Mouse (Mus musculus) spleen, adult 2 months (tissue): ENCODE results near the gene Cct5. TPM values are rescaled to one million over a fixed set of nuclear protein-coding genes. Genes with fewer than 3 reads are reported as not detected.

Experiments used
- DNase-seq, 2 experiments: peaks; one replicate each; pipeline versions ENCODE4 v3.0.0 to v3.0.0-alpha.2; 2012 to 2021; ENCODE audit warnings: low spot score in 2 of 2, low read depth in 1 of 2
- H3K27ac ChIP-seq: fragments of 200-500 bp; 2 replicates; pipeline ENCODE4 v1.5.1; 2012; ENCODE audit warnings: low read length, inconsistent platforms; ENCODE audit not compliant: insufficient read depth
- H3K27me3 ChIP-seq: fragments of 200-500 bp; 2 replicates; pipeline ENCODE4 v1.6.1; 2012; ENCODE audit warnings: mild to moderate bottlenecking, moderate library complexity, low read length, inconsistent platforms; ENCODE audit not compliant: control insufficient read depth, insufficient read depth
- H3K36me3 ChIP-seq: fragments of 200-500 bp; 2 replicates; pipeline ENCODE4 v1.6.1; 2012; ENCODE audit warnings: mild to moderate bottlenecking, low read length, inconsistent platforms; ENCODE audit not compliant: control insufficient read depth, insufficient read depth
- H3K4me1 ChIP-seq: fragments of 200-500 bp; 2 replicates; pipeline ENCODE4 v1.6.1; 2011; ENCODE audit warnings: inconsistent platforms; ENCODE audit not compliant: control insufficient read depth, insufficient read depth, insufficient read length
- H3K4me3 ChIP-seq: fragments of 200-500 bp; 2 replicates; pipeline ENCODE4 v1.5.1; 2011; ENCODE audit warnings: mild to moderate bottlenecking, inconsistent platforms; ENCODE audit not compliant: insufficient read depth, insufficient read length; ENCODE audit errors: extremely low read depth
- CTCF ChIP-seq: fragments of 200-500 bp; IDR thresholded peaks from 2 replicates; pipeline ENCODE4 v1.5.1; 2011; ENCODE audit warnings: mild to moderate bottlenecking, inconsistent platforms; ENCODE audit not compliant: insufficient read depth, insufficient read length, insufficient replicate concordance; ENCODE audit errors: extremely low read depth
- POLR2A ChIP-seq: fragments of 200-500 bp; IDR thresholded peaks from 2 replicates; pipeline ENCODE4 v1.6.1; 2011; ENCODE audit warnings: low read depth, low read length, inconsistent platforms
- WGBS: fragments of 180-500 bp; shearing (Covaris S2); methylation state at CpG from one replicate; pipeline ENCODE4 v1.1.7; 2018; 5-methylcytosine and 5-hydroxymethylcytosine counted together
- polyA plus RNA-seq: library from polyadenylated mRNA; depleted of rRNA; stranded (reverse); fragments of >200 nt; gene quantifications from 2 replicates; pipeline ENCODE4 v1.2.3, GENCODE M21; 2012

Cct5 gene
- polyA plus RNA-seq, 1 experiment: 66.9 TPM

DNA sequence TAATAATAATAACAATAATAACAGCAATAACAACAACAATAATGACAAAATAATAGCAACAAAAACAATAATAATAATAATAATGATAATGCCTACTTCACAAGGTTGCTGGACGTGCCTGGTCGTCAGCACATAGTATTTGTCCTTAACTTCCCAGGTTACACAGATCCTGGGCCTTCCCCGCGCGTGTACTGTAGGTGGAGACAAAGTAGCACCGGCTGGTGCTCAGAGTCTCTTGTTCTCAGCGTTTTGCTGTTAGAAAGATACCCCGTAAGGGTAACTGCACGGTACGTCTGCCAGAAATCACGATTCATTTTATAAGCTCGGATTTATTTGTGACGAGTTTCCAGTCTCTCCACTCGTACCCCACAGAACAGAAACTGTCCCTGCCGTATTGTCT, 822 bp upstream of the Cct5 start:
- WGBS: under 1% methylated on average over 15 of the region's 15 CpGs
- peak; percentile 36 to 55 for DNase-seq

DNA sequence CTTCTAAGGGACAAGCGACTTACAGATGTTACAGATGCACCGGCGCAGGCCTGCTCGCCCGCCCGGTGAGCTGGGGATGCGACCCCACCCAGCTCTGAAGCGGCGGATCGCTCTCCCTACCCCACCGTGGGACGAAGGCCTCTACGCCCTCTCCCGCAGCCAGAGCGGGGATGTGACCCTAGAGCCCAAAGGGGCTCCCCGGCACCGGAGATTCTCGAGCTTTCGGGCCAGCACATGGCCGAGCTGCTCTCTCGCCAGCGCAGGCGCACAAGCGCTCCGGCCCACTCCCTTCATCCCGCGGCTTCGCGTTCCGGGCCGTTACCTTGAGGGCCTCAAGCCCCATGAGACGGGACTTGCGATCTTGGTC, 342 bp downstream of the Cct5 start:
- Histone ChIP-seq H3K4me3 (peak overlapping the region; percentile 97), H3K36me3 (peaks cover under 1% of the 10 kb centered on the region; the same call in 1 of the 2 replicates), H3K4me1 (peaks cover 3% of the 10 kb centered on the region; the same call in 1 of the 2 replicates), H3K27me3 (no peaks in the 10 kb centered on the region), H3K27ac (peak overlapping the region; percentile 89)
- no peak for DNase-seq
- WGBS: under 1% methylated on average over 33 of the region's 33 CpGs
- TF ChIP-seq POLR2A (no peak), CTCF (no peak)

More for the DNA sequence above, 822 bp upstream of the Cct5 start:
- H3K27me3 ChIP-seq: no peaks in the 10 kb centered on the region
- peaks cover 3% of the 10 kb centered on the region; the same call in 1 of the 2 replicates for H3K4me1 ChIP-seq
- no peaks in the 10 kb centered on the region for H3K36me3 ChIP-seq
- TF ChIP-seq CTCF (peak; percentile 31; the same call in 1 of the 2 replicates), POLR2A (no peak)
- H3K4me3 ChIP-seq: peak overlapping the region; percentile 50; the same call in 1 of the 2 replicates
- H3K27ac ChIP-seq: no peak overlapping the region; the same call in 1 of the 2 replicates

DNA sequence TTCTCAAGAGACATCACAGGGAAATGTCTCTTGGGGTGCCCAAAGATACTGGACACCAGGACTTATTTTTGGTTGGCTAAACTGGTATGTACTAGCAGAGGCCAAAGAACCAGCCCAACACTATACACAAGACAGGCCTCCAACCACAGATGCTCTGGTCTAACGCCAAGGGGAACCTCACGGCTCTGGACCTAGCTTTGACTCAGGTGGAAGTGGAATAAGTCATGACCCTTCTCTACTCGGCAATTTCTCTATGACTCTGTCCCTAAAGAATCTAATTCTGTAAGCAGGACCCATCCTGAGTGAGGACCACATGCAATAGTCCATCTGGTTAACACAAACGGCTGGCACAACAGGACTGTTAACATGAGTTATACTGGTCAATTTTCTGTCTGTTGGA, 1.8 kb downstream of the Cct5 start:
- TF ChIP-seq CTCF: no peak
- no peak for TF ChIP-seq POLR2A
- H3K27ac ChIP-seq: no peak overlapping the region
- peaks cover 3% of the 10 kb centered on the region; the same call in 1 of the 2 replicates for H3K4me1 ChIP-seq
- WGBS: 34% methylated on average over 4 of the region's 4 CpGs
- DNase-seq: no peak
- H3K36me3 ChIP-seq: peaks cover 8% of the 10 kb centered on the region
- H3K4me3 ChIP-seq: no peak overlapping the region
- H3K27me3 ChIP-seq: no peaks in the 10 kb centered on the region

DNA sequence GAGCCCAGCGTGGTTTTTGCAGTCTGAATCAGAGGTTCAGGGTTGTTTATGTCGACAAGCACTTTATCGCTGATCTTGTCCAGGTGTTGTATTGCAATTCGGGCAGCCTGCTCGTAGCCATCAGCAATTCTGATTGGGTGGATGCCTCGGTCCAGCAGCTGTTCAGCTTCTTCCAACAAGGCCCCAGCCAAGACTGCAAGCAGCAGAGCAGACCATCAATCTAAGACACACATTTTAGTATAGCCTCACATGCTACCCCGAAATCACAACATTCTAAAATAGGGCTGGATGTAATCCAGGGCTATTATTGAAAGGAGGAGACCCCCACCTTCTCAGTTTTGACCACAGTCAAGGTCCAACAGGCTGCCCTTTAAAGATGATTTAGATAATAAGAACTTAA, 6.0 kb downstream of the Cct5 start:
- 88% methylated on average over 7 of the region's 7 CpGs for WGBS
- peaks cover 2% of the 10 kb centered on the region; the same call in 1 of the 2 replicates for H3K4me1 ChIP-seq
- H3K27ac ChIP-seq: no peak overlapping the region
- no peaks in the 10 kb centered on the region for H3K27me3 ChIP-seq
- no peak overlapping the region for H3K4me3 ChIP-seq
- no peak for TF ChIP-seq CTCF
- TF ChIP-seq POLR2A: no peak
- H3K36me3 ChIP-seq: peaks cover 40% of the 10 kb centered on the region
- DNase-seq: no peak

DNA sequence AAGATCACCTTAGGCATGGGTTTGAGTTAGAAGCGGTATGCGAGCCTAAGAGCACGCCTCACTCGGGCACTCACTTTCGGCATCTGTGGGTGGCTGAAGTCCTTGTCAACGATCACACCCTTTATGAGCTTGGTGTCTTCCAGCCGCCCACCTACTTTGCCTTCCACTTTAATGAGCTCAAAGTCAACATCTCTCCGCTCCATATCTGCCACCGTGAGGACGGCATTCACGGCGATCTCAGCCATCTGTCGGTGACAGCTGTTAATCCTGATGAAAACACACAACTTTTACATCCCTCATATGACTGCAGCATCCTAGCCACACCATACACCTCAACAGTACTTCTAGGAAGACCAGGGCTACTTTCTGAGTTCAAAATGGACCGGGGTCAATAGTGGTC, 7.3 kb downstream of the Cct5 start:
- no peak for DNase-seq
- Histone ChIP-seq H3K27ac (no peak overlapping the region), H3K36me3 (peaks cover 42% of the 10 kb centered on the region), H3K4me3 (no peak overlapping the region), H3K4me1 (no peaks in the 10 kb centered on the region; the same call in 1 of the 2 replicates), H3K27me3 (no peaks in the 10 kb centered on the region)
- WGBS: 94% methylated on average over 14 of the region's 14 CpGs
- TF ChIP-seq POLR2A (no peak), CTCF (no peak)

DNA sequence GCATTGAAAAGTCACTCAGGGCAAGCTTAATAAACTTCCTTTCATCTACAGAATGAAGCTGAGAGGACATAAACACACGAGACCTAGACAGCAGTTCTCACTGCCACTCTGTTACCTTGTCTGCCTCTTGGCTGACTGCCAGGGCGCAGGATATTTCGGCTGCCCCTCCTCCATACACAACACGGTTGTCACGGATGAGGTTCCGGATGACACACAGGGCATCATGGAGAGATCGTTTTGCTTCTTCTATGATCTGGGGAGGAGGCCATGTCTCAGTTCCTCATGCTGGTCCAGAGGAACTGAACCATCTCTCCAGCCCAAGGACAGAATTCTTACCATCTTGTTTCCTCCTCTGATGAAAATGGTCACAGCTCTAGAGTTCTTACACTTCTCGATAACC, 9.1 kb downstream of the Cct5 start:
- Histone ChIP-seq H3K4me1 (no peaks in the 10 kb centered on the region), H3K36me3 (peaks cover 43% of the 10 kb centered on the region), H3K27ac (no peak overlapping the region), H3K27me3 (no peaks in the 10 kb centered on the region), H3K4me3 (no peak overlapping the region)
- no peak for TF ChIP-seq CTCF
- TF ChIP-seq POLR2A: no peak
- WGBS: 91% methylated on average over 8 of the region's 8 CpGs
- DNase-seq: no peak

DNA sequence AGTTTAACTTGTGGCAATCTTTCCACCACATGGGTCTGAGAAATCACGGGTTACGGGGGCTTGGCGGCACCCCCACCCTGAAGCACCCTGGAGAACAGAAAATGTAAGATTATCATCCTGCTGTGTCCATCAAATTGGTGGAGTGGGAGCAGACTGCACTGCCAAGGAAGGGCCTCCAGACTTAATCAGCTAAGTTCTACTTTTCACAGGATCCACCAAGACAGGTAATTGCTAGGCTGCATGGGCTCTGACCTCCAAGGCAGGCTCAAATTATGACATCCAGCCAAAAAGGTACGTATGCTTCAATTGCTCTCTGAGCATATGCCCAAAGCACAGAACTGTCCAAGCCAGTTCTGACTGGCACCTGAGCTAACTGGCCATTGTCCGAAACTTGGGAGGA, 11.4 kb downstream of the Cct5 start:
- no peak overlapping the region for H3K4me3 ChIP-seq
- H3K27me3 ChIP-seq: no peaks in the 10 kb centered on the region
- TF ChIP-seq CTCF: no peak
- peaks cover 38% of the 10 kb centered on the region for H3K36me3 ChIP-seq
- H3K4me1 ChIP-seq: no peaks in the 10 kb centered on the region
- DNase-seq: no peak
- WGBS: 91% methylated on average over 5 of the region's 5 CpGs
- no peak overlapping the region for H3K27ac ChIP-seq
